Mouse (Mus musculus): ENCODE results near the gene N4bp2l2. TPM values are rescaled to one million over a fixed set of nuclear protein-coding genes. Genes with fewer than 3 reads are reported as not detected.

Gene N4bp2l2
- polyA plus RNA-seq, 2 experiments = 12.3 to 25.1 TPM

GRCm38 (mm10) chr5:150629692-150630091, 36.3 kb downstream of the N4bp2l2 start:
- H3K9ac ChIP-seq (replicated peaks) = no peak overlapping the region
- TF ChIP-seq EP300 (IDR thresholded peaks at IDR 0.05; ENCODE audit: low read depth) = no peak
- no peak for TF ChIP-seq CTCF (IDR thresholded peaks at IDR 0.05; ENCODE audit: low read depth)
- WGBS (ENCODE audit: insufficient replicate concordance) = 84% methylated on average over 2 of the region's 2 CpGs
- ATAC-seq (ENCODE audit: insufficient read depth) (no peak), DNase-seq (ENCODE audit: low read depth in 3 of 3, low spot score in 3 of 3) (no peak)
- no peak overlapping the region for H3K4me3 ChIP-seq (ENCODE audit: insufficient read depth in 1 of 2, low read depth in 2 of 2, low read length in 2 of 2)
- H3K4me1 ChIP-seq (replicated peaks; ENCODE audit: control insufficient read depth in 2 of 2, insufficient read depth in 2 of 2, low read length in 1 of 2) = no peaks in the 10 kb centered on the region
- H3K4me2 ChIP-seq (ENCODE audit: low read depth) = no peak overlapping the region
- no peak overlapping the region for H3K27ac ChIP-seq
- no peaks in the 10 kb centered on the region for H3K9me3 ChIP-seq (ENCODE audit: control insufficient read depth, low read length)
- peaks cover under 1% of the 10 kb centered on the region for H3K36me3 ChIP-seq (replicated peaks; ENCODE audit: control insufficient read depth, insufficient read depth, low read depth)
- no peaks in the 10 kb centered on the region for H3K27me3 ChIP-seq (ENCODE audit: control insufficient read depth, insufficient read depth, low read length)

GRCm38 (mm10) chr5:150629272-150629671, 36.7 kb downstream of the N4bp2l2 start:
- no peak for ATAC-seq (ENCODE audit: insufficient read depth)

GRCm38 (mm10) chr5:150625528-150625927, 40.5 kb downstream of the N4bp2l2 start:
- no peaks in the 10 kb centered on the region for H3K27me3 ChIP-seq (ENCODE audit: control insufficient read depth, insufficient read depth, low read length)
- ATAC-seq (ENCODE audit: insufficient read depth) = no peak
- H3K4me1 ChIP-seq (replicated peaks; ENCODE audit: control insufficient read depth in 2 of 2, insufficient read depth in 2 of 2, low read length in 1 of 2) = 0 out of 4 replicates have a peak, but pooled peaks cover 0 to 4% of the 10 kb centered on the region in 2 experiments
- TF ChIP-seq CTCF (IDR thresholded peaks at IDR 0.05; ENCODE audit: low read depth) (no peak), EP300 (IDR thresholded peaks at IDR 0.05; ENCODE audit: low read depth) (no peak)
- no peak overlapping the region for H3K4me2 ChIP-seq (ENCODE audit: low read depth)
- H3K27ac ChIP-seq = no peak overlapping the region
- H3K4me3 ChIP-seq (ENCODE audit: insufficient read depth in 1 of 2, low read depth in 2 of 2, low read length in 2 of 2) = no peak overlapping the region
- DNase-seq (ENCODE audit: low read depth in 3 of 3, low spot score in 3 of 3) = no peak
- no peak overlapping the region for H3K9ac ChIP-seq (replicated peaks)
- H3K36me3 ChIP-seq (replicated peaks; ENCODE audit: control insufficient read depth, insufficient read depth, low read depth) = no peaks in the 10 kb centered on the region; the same call in none of the 2 replicates
- 61% methylated on average over 7 of the region's 7 CpGs for WGBS (ENCODE audit: insufficient replicate concordance)
- no peaks in the 10 kb centered on the region for H3K9me3 ChIP-seq (ENCODE audit: control insufficient read depth, low read length)

More at GRCm38 (mm10) chr5:150629272-150629671, 36.7 kb downstream of the N4bp2l2 start:
- Histone ChIP-seq H3K4me1 (replicated peaks; ENCODE audit: control insufficient read depth in 2 of 2, insufficient read depth in 2 of 2, low read length in 1 of 2) (no peaks in the 10 kb centered on the region), H3K27ac (no peak overlapping the region), H3K9ac (replicated peaks) (no peak overlapping the region), H3K9me3 (ENCODE audit: control insufficient read depth, low read length) (no peaks in the 10 kb centered on the region), H3K4me2 (ENCODE audit: low read depth) (no peak overlapping the region), H3K27me3 (ENCODE audit: control insufficient read depth, insufficient read depth, low read length) (no peaks in the 10 kb centered on the region), H3K4me3 (ENCODE audit: insufficient read depth in 1 of 2, low read depth in 2 of 2, low read length in 2 of 2) (no peak overlapping the region), H3K36me3 (replicated peaks; ENCODE audit: control insufficient read depth, insufficient read depth, low read depth) (no peaks in the 10 kb centered on the region; the same call in none of the 2 replicates)
- WGBS (ENCODE audit: insufficient replicate concordance) = 82% methylated on average over 1 of the region's 1 CpGs
- DNase-seq (ENCODE audit: low read depth in 3 of 3, low spot score in 3 of 3) = no peak
- TF ChIP-seq CTCF (IDR thresholded peaks at IDR 0.05; ENCODE audit: low read depth) (no peak), EP300 (IDR thresholded peaks at IDR 0.05; ENCODE audit: low read depth) (no peak)

- DNase-seq (ENCODE audit: low read depth in 3 of 3, low spot score in 3 of 3) (no peak), ATAC-seq (ENCODE audit: insufficient read depth) (no peak)
- H3K4me1 ChIP-seq (replicated peaks; ENCODE audit: control insufficient read depth in 2 of 2, insufficient read depth in 2 of 2, low read length in 1 of 2) = 0 out of 4 replicates have a peak, but pooled peaks cover 0 to 4% of the 10 kb centered on the region in 2 experiments
- H3K4me3 ChIP-seq (ENCODE audit: insufficient read depth in 1 of 2, low read depth in 2 of 2, low read length in 2 of 2) = no peak overlapping the region
- no peaks in the 10 kb centered on the region; the same call in 1 of the 2 replicates for H3K36me3 ChIP-seq (replicated peaks; ENCODE audit: control insufficient read depth, insufficient read depth, low read depth)
- H3K9ac ChIP-seq (replicated peaks) = no peak overlapping the region
- no peak overlapping the region for H3K27ac ChIP-seq
- no peaks in the 10 kb centered on the region for H3K9me3 ChIP-seq (ENCODE audit: control insufficient read depth, low read length)
- no peak overlapping the region for H3K4me2 ChIP-seq (ENCODE audit: low read depth)
- 44% methylated on average over 1 of the region's 1 CpGs for WGBS (ENCODE audit: insufficient replicate concordance)
- TF ChIP-seq CTCF (IDR thresholded peaks at IDR 0.05; ENCODE audit: low read depth) (no peak), EP300 (IDR thresholded peaks at IDR 0.05; ENCODE audit: low read depth) (no peak)
- H3K27me3 ChIP-seq (ENCODE audit: control insufficient read depth, insufficient read depth, low read length) = no peaks in the 10 kb centered on the region
Observed at GRCm38 (mm10) chr5:150622792-150623191, 43.2 kb downstream of the N4bp2l2 start.

- Histone ChIP-seq H3K9ac (replicated peaks) (no peak overlapping the region), H3K27me3 (ENCODE audit: control insufficient read depth, insufficient read depth, low read length) (no peaks in the 10 kb centered on the region), H3K36me3 (replicated peaks; ENCODE audit: control insufficient read depth, insufficient read depth, low read depth) (no peaks in the 10 kb centered on the region), H3K9me3 (ENCODE audit: control insufficient read depth, low read length) (no peaks in the 10 kb centered on the region), H3K4me1 (replicated peaks; ENCODE audit: control insufficient read depth in 2 of 2, insufficient read depth in 2 of 2, low read length in 1 of 2) (0 out of 4 replicates have a peak, but pooled peaks cover 0 to 4% of the 10 kb centered on the region in 2 experiments), H3K27ac (no peak overlapping the region), H3K4me2 (ENCODE audit: low read depth) (no peak overlapping the region), H3K4me3 (ENCODE audit: insufficient read depth in 1 of 2, low read depth in 2 of 2, low read length in 2 of 2) (no peak overlapping the region)
- DNase-seq (ENCODE audit: low read depth in 3 of 3, low spot score in 3 of 3) = no peak
- ATAC-seq (ENCODE audit: insufficient read depth) = no peak
- TF ChIP-seq CTCF (IDR thresholded peaks at IDR 0.05; ENCODE audit: low read depth) (no peak), EP300 (IDR thresholded peaks at IDR 0.05; ENCODE audit: low read depth) (no peak)
- WGBS (ENCODE audit: insufficient replicate concordance) = 27% methylated on average over 3 of the region's 3 CpGs
Observed at GRCm38 (mm10) chr5:150621592-150621991, 44.4 kb downstream of the N4bp2l2 start.

Measured in liver, embryonic 14.5 days (tissue).